Mouse (Mus musculus): ENCODE data around the gene Adam22.
A peak's percentile ranks its signal among the peaks of the same experiment; 100 is the strongest.
"Not testable (repeated sequence)": the region's sequence is repeated elsewhere in the genome, so short reads cannot be mapped to it uniquely, and the experiment has no call there.

Adam22 gene

DNA sequence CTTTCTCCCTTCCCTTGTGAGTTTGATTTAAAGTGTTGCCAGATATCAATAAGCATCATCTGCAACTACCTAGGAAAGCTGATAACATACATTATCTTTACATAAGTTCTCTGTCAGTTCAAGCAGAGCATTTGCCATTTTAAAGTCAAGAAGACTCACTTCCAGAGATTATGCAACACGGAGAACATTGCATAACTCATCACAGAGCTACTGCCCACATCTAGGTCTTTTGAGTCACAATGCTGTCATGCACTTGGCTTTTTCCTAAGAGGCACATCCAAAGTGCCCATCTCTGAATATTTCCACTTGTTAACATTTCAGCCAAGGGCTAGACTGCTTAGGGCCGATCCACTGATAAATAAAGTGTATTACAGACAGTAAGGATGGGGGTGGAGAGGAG, 55.6 kb downstream of the Adam22 start:
- DNase-seq, result no peak

DNA sequence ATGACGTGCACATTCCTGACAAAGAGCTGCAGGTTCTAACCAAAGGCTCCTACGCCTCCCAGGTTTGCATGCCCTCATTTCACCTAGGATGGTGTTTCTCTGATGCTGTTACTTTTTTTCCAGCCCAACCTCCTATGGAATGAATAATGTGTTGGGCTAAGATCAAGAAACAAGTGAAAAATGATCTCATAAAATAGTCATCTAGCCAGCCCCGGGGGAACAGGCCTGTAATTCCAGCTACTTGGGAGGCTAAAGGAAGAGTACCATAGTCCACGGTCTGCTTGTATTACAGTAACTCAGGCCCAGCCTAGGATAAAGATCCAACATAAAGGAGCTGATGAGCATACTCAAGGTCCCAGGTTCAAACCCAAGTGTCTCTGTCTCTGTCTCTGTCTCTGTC, 57.1 kb downstream of the Adam22 start:
- no peak for DNase-seq

DNA sequence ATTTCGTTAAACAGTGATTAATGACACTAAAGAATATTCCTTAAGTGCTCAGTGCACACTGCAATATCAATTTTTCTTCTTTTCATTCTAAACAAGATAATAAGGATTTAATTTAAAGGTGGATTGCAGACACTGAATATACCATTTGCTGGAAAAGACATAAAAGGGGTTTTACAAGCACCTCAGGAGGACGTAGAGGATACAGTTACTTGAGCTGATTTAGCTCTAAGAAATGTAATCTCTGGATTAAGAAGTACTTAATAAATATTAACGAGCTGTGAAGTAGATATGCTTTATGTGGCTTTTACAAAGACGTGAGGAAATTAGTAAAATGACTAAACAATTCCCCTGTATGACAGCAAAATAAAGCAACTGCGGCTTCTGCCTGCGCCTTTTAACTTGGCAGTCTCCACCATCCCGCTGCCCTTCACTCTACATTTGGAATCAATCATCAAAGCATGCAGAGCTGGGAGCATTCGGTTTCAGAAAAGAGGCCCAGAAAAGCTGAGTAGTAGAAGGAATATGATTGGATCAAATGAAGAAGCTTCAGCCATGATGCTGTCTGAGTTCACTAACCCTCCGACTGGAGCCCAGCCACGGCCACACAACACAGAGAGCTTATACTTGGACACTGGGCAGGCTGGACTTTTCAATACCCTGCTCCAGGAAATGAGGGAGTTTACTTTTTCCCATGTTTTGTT, 70.1 kb downstream of the Adam22 start:
- peak; percentile 49 for DNase-seq

DNA sequence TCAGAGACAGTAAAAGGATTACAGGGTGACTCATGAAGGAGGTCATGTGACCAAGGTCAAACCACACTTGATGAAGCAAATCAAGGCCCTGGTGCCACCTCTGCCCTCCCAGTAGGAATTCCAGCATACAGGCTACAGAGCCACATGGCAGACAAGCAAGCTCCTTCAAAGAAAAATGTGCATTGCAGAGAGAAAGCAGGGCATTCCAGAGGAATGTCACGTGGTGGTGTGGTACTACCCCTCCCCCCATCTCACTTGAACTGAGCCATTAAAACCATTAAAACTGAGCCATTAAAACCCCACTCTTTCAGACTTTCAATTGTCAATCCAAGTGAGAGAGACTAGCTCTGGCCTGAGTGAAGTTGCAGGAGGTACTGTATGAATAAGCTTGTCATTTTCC, 74.7 kb downstream of the Adam22 start:
- peak; percentile 75 for DNase-seq

DNA sequence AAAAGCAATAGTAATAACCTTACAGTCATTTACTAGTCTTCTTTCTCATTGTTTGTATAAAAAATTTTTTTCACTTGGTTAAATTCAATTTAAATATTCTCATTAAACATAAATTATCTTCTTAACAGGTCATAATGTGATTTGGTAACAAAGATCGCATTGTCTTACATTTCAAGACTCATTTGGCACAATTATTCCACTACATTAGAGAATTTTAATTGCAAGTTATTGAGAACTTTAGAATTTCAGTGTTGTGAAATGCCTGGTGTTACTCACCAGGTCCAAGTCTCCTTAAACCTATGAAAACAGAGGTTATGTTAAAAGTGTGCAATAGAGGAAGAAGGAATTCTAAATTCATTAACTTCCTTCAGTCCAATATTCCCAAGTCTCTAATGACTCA, 76.5 kb downstream of the Adam22 start:
- peak; percentile 89 for DNase-seq

DNA sequence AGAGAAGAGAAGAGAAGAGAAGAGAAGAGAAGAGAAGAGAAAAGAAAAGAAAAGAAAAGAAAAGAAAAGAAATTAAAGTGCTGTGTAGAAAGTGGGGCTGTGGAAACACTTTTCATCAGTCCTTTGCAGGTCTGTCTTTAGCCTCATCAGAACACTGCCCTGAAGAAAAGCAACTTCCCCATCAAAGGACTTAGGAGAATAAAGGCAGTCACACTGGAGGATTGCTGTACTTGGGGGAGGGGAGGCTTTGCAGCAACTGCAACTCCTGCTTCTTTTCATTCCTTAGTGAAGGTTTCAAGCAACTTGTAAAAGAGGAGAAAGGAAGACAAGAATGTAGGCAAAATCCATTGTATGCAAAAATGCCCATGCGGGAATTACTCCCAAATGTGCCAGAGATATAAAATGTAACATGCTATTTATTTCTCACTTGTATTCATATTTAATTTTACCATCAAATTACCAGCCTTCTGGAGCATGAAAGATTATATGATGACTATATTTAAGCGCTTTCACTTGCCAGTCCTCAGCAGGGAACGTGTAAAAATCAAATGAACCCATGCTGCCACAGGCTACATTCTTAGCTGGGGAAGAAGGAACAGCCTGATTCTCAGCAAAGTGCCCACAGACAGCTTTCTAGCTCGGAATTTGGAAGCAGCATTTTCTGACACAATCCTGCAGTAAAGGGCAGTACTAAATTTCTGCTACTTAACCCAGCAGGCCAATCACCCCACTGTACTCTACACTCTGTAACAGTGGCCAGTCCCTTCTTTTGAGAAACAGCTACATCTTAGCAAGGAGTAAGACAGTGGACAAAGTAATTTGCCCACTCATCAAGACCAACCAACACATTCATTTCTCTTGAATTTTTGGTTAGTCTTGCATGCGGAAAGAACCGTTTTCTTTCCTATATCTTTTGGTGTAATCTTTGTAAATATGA, 78.0 kb downstream of the Adam22 start:
- DNase-seq, result no peak

DNA sequence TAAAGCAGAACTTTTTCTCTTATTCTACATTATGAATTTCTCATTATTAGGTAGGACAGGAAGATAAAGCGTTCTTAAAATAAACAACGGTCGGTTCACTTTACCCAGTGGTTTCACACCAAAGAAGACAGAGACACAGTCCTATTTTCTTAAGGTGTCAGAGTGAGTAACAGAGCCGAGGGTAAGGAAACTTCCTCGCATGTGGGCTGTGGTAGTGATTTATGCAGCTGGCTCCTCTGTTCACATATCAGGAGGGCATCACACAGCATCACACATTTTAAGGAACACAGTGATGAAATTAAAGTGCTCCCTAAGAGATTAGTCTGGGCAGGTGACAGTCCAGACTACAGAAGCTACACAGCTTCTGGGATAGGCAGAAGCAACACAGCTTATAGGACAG, 83.8 kb downstream of the Adam22 start:
- DNase-seq, result no peak

DNA sequence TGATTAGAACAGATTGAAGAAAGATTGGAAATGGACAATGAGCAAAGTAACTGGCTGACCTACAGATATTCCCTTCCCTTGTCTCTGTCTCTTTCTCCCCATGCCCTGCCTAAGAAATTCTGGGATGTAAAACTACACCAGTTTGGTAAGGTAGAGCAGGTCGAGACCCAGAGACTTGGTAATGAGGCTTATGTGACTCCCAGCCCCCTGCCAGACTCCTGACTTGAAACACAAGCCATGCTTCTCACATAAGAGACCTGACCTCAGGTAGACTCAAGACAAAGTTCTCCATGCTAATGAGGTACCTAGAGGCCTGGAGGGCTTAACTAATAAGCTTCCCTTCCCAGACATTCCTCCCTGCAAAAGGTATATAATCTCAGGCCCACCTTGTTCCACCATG, 91.8 kb downstream of the Adam22 start:
- no peak for DNase-seq

DNA sequence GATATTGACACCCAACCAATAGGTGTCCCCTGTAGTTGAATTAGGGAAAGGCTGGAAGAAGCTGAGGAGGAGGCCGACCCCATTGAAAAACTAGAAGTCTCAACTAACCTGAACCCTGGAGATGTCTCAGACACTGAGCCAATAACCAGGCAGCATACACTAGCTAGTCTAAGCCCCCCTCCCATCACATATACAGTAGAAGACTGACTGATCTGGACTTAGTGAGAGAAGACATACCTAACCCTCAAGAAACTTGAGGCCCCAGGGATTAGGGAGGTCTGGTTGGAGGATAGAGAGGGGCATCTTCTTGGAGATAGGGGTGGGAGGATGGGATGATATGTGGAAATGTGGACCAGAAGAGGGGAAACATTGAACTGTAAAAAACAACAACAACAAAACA, 110.6 kb downstream of the Adam22 start:
- no peak for DNase-seq

DNA sequence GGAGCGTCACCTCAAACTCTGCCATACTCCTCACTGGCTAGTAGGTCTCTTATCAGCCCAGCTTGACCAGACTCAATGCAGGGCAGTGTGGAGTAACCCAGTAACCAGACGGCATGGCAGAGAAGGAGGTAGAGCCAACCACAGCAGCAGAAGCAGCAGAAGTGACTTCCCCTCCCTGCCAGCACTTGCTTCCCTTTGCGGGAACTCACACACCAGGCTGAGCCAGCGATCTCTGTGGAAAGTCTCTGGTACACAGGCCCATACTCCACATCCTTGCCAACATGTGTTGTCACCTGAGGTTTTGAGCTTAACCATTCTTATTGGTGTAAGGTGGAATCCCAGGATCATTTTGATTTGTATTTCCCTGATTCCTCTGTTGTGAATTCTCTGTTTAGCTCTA, 111.5 kb downstream of the Adam22 start:
- DNase-seq, result no peak

DNA sequence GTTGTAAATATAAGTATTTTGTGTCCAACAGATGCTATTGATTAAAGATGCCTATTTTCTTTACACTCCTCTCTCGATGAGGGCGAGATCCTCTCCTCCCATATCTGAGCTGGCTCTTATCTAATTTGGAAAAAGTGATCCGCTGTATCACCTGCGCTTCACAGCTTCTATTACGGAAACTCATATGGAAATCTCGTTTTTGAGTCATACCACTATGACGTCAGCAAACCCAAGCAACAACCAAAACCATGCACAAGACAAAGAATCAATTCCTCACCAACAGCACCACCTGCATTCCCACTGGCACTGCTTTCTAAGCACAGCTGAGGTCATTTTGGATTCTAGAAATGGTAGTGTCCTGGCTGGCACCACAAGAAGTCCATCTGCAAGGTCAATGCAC, 123.3 kb downstream of the Adam22 start:
- DNase-seq, result no peak

DNA sequence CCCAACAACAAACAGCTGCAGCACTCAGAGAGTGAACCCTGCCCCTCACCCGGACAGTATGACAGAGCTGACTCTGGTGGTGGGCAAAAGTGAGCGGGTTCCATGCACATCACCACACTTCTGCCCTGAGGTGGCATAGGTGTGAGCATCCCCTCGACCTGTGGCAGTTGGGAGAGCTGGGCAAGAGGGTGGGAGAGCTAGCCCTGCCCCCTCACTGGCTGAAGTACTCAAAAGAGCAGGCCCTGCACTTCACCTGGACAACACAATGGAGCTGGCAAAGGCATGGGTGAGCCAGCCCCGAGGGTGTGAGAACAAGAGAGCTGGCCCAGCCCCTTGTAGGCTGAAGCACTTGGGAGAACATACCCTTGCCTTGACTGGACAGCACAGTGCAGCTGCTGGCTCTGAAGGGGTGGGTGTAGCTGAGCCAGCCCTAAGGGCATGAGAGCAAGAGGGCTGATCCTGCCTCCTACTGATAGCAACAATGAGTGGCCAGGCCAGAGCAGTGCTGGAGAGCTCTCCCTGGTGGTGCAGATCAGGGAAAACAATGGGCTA, 124.8 kb downstream of the Adam22 start:
- peak; percentile 64 for DNase-seq

DNA sequence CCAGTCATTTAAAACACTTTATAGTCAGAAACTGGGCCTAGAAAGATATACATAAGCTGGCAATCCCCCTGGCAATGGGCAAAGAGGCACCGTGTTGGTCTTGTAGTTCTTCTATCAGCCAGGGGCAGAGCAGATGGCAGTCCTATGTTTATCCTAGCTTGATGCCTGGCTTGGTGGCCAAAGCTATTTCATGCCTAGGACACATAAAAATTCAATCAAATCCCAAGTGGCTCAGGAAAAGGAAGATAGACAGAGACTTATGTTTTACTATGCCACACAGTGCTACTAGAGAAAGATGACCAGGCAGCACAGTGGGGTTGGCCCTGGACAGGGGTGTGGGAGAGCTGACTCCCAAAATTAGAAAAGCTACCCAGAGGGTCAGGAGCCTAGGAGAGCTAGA, 125.3 kb downstream of the Adam22 start:
- no peak for DNase-seq

DNA sequence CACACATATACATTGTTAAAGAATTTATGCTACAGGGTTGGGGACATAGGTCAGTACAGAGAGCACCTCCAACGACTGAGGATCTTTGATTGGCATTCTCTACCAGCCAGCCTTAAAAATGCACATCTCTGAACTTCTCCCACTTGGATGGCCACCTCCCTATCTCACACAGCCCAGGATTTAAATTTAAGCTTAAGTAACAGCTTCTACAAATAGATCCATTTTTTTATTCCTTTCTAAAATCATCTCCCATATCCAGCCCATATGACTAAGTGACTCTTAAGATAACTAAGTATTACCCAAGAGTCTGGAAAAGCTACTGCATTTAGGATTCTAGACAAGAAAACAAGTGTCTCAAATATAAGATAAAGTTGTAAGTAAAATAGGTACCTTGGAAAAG, 140.9 kb downstream of the Adam22 start:
- no peak for DNase-seq

DNA sequence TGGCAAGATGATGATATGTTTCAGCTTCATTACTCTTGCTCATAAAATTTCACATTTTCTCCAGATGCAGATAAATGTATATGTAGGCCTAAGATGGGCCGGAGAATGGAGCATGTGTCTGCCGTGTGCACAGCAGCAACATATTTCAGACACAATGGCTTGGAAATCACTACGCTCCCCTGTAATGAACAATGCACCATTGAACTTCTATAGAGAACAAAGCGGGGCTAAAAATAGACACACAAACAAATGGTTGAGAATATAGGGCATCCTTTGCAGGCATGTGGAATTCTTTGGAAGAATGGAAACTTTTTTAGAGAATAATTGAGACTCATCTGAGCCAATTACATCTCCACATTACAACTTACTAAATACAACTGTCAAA, 143.6 kb downstream of the Adam22 start:
- DNase-seq, result peak; percentile 96

DNA sequence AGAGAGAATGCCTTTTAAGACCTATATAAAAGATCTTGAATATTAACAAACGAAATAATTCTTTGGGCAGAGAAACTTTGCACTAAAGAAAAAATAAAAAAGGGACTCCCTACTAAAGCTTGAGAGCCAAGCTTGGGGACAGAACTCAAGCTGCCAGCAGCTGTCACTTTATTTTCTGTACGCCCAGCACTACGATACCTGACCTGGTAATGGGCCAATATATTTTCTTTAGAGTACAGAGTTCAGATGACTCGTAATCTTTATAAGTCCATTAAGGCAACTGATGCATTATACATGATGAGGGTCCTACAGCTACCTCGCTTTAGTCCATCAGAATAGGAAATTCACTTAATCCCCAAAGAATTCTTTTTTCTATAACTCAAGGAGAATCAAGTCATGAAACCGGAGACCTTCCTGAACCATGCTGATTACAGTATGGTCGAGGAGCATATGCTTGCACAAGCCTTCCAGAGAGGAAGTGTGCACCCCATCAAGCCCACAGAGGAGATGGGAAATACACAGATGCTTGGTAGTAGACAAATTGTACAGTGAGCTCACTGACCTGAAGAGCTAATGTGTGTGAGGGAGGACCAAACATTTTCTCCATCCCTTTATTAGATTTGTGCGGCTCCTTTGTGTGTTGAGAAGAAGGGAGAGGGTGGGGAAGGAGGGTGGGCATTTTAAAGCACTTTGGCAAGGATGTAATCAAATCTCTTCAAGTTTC, 144.2 kb downstream of the Adam22 start:
- peak; percentile 91 for DNase-seq

DNA sequence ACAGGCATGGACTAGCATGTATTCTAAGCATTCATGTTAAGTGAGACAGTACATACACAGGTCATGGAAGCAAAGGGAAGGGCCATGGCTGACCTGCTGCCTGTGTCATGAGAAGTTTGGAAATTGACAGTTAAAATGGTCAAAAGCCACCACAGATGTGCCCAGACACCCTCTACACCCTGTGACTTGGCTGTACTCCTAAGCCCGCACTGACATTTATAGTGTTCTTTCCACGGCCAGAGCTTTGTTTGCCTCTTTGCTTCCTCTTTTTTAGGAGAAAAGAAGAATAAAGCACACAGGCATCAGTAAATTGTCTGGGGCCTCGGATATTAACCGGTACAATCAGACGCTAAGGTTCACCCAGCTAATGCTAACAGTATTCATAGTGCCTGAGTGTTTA, 146.3 kb downstream of the Adam22 start:
- no peak for DNase-seq

DNA sequence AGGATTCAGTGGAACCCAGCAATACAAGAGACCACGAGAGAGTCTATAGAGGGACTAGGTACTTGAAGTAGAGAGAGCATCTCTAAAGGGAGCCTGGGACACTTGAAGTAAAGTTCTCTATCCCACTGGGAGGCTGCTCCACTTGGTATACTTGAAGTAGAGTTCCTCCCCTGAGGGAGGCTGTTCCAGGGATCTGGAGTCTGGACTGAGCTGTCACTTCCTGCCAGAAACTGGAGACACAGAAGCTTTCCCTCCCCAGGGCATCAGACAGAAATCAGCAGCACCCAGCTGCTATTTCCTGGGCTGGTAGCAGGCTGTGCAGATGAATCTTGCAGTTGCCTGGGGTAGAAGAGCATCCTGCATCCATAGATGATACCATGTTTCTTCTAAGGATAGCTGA, 152.1 kb downstream of the Adam22 start:
- no peak for DNase-seq

DNA sequence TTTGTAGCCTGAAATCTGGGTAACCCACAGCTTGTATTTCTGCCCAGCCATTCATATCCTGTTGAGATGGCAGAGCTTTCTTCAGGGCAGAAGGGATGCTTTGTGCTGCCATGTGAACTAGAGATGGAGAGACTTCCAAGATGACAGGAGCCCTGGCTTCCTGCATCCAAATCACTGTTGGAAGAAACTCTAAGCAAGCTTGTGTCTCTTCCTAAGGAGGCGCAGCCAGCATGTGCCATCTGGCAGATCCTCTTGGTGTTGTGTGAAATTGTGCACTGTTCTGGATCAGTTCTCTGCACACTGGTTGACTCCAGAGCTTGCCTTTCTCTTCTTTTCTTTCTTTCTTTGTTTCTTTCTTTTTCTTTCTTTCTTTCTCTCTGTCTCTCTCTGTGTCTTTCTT, 183.0 kb downstream of the Adam22 start:
- not testable (repeated sequence) for DNase-seq

DNA sequence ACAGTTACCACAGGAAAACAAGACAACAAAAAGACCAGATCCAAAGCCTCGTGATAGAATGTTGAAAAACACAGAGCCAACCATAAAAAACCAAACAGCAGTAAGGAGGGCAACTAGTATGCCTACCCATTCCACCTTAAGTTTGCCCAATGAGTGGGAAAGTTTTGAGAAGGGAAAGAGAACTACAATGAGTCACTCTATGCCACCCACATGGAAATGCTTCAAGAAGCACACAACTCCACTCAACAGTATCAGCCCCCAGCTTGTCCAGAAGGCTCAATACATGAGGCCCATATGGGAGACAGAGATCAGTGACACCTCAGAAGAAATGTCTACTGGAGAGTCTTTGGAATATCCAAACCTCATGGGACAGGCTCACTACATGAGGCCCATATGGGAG, 187.3 kb downstream of the Adam22 start:
- DNase-seq, result no peak

DNA sequence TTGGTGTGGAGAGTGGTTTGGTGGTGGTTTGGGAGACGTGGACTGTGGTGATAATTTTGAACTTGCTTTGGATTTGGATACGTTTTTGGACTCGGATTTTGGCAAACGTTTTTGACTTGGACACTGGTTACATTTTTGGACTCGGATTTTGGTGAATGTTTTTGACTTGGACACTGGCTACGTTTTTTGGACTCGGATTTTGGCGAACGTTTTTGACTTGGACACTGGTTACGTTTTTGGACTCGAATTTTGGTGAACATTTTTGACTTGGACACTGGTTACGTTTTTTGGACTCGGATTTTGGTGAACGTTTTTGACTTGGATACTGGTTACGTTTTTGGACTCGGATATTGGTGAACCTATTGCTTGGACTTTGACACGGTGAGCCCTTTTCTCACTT, 189.8 kb downstream of the Adam22 start:
- no peak for DNase-seq

DNA sequence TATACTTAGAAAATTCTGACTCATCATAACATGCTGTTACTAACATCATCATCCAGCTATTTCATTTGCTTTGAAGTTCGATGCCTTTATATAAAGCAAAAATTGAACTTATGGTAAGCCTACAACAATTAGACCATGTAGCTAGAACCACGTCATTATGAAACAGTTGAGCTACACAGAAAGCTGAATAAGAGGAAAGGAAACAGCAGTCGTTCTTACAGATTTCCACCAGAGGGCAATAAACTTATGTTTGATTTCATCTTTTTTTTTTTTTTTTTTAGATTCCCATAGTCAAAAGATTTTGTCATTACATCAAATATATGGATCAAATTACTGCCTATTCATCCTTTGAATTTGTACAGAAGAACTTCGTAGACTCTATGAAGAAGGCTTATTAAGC, 203.2 kb downstream of the Adam22 start:
- DNase-seq, result peak; percentile 62

DNA sequence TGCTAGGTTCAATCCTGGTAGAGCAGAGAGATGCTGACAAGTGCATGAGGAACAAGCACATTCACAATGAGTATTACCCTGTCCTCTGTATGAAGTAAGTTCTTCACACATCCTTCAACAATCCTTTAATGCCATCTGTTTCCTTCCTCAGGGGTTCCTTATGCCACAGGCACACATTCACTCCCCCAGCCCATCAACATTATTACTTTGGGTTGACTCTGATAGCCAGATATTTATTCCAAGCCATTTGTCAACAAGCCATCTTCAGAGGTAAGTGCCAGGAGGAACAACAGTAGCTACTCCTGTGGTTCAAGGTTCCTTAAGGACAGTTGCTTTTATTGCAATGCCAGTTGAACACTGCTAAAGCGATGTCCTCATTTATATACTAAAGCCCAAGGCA, 216.3 kb downstream of the Adam22 start:
- DNase-seq, result no peak

Measured in retina, postnatal 1 day (tissue).